In the genomic region with DNA sequence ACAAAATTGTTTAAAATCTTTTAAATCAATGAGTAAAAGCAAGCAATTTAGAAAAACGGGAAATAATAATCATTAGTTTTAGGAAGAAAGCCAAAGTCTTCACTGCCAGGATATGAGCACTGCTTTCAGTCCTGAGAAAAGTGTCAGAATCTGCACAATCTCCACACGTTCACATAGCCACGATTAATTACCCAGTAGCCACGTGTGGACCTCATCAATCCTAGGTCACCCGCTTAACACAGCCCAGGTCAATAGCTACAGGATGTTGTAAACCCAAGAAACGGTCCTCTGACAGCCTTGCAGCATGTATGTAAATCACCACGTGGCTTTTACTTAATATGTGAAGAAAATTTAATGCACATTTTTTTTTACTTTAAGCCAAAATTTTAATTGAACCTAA, we compare ENCODE assay signal across 16 mouse cellular contexts.
DNase-seq lines count a peak whose midpoint lies in the region; ATAC-seq lines count a peak whose summit lies in the region.
"Had no signal": no experiment of that assay in that cellular context is flagged by ENCODE, and none has a peak within 500 bp of the region (broad histone marks: within the 10 kb centered on the region; RNA-seq: fewer than 3 reads in every experiment).

No protein-coding gene starts in this region.

- H3K9me3 ChIP-seq in midbrain, embryonic 10.5 days (replicated peaks) = no peaks in the 10 kb centered on the region
- H3K9me3 ChIP-seq in midbrain, embryonic 15.5 days = no peaks in the 10 kb centered on the region
- no peaks in the 10 kb centered on the region for H3K9me3 ChIP-seq in forebrain, embryonic 12.5 days
- no peaks in the 10 kb centered on the region for H3K9me3 ChIP-seq in limb, embryonic 10.5 days (replicated peaks)
- H3K9me3 ChIP-seq: embryonic facial prominence, embryonic 13.5 days; heart, embryonic 13.5 days; limb, embryonic 15.5 days had no signal

- ATAC-seq in midbrain, embryonic 15.5 days (replicated peaks) = no peak
- ATAC-seq in forebrain, embryonic 12.5 days (ENCODE audit: low FRiP score) = peak; percentile 81
- ATAC-seq: hindbrain, postnatal 0 days; lung, postnatal 0 days had no signal

- WGBS in midbrain, embryonic 10.5 days = 73% methylated on average over 7 of the region's 7 CpGs
- 56% methylated on average over 7 of the region's 7 CpGs for WGBS in midbrain, embryonic 15.5 days
- WGBS in forebrain, embryonic 12.5 days = 40% methylated on average over 7 of the region's 7 CpGs
- WGBS in limb, embryonic 10.5 days = 28% methylated on average over 7 of the region's 7 CpGs

- peak overlapping the region; percentile 42; the same call in 1 of the 2 replicates for H3K27ac ChIP-seq in midbrain, embryonic 10.5 days (replicated peaks)
- no peak overlapping the region for H3K27ac ChIP-seq in midbrain, embryonic 15.5 days
- H3K27ac ChIP-seq in forebrain, embryonic 12.5 days = 0 out of 2 replicates have a peak overlapping the region, but pooled peaks have one; percentile 56
- H3K27ac ChIP-seq in limb, embryonic 10.5 days = peak overlapping the region; percentile 71
- H3K27ac ChIP-seq: embryonic facial prominence, embryonic 13.5 days; heart, embryonic 13.5 days; hindbrain, postnatal 0 days; limb, embryonic 15.5 days; stomach, postnatal 0 days had no signal

- H3K4me1 ChIP-seq in midbrain, embryonic 10.5 days = peaks cover 12% of the 10 kb centered on the region; the same call in 1 of the 2 replicates
- H3K4me1 ChIP-seq in midbrain, embryonic 15.5 days = no peaks in the 10 kb centered on the region
- peaks cover 9% of the 10 kb centered on the region for H3K4me1 ChIP-seq in forebrain, embryonic 12.5 days
- H3K4me1 ChIP-seq in limb, embryonic 10.5 days = peaks cover 12% of the 10 kb centered on the region
- H3K4me1 ChIP-seq: embryonic facial prominence, embryonic 13.5 days; heart, embryonic 13.5 days; limb, embryonic 15.5 days had no signal

- no peaks in the 10 kb centered on the region for H3K36me3 ChIP-seq in midbrain, embryonic 10.5 days
- no peaks in the 10 kb centered on the region for H3K36me3 ChIP-seq in midbrain, embryonic 15.5 days (replicated peaks)
- H3K36me3 ChIP-seq in forebrain, embryonic 12.5 days (replicated peaks) = no peaks in the 10 kb centered on the region
- H3K36me3 ChIP-seq in limb, embryonic 10.5 days = no peaks in the 10 kb centered on the region
- H3K36me3 ChIP-seq: embryonic facial prominence, embryonic 13.5 days; heart, embryonic 13.5 days; limb, embryonic 15.5 days had no signal

- DNase-seq in midbrain, embryonic 10.5 days (ENCODE audit: low spot score) = no peak
- DNase-seq in embryo, embryonic 10.5 days (ENCODE audit: low spot score) = peak; percentile 48
- DNase-seq in limb, embryonic 10.5 days (ENCODE audit: low spot score) = peak; percentile 61
- DNase-seq in layer of hippocampus, adult 9-11 months = no peak
- DNase-seq in urinary bladder, postnatal 36 days (ENCODE audit: low spot score in 2 of 2) = no peak
- DNase-seq: cerebellum, adult 8-10 months; kidney, adult 11 months; layer of hippocampus, postnatal 36 days had no signal

- H3K4me2 ChIP-seq in midbrain, embryonic 15.5 days = no peak overlapping the region
- peak overlapping the region; percentile 31 for H3K4me2 ChIP-seq in forebrain, embryonic 12.5 days
- H3K4me2 ChIP-seq: embryonic facial prominence, embryonic 13.5 days; heart, embryonic 13.5 days; limb, embryonic 15.5 days had no signal

- H3K4me3 ChIP-seq in midbrain, embryonic 10.5 days = no peak overlapping the region
- H3K4me3 ChIP-seq in midbrain, embryonic 15.5 days = no peak overlapping the region
- H3K4me3 ChIP-seq in forebrain, embryonic 12.5 days (replicated peaks) = no peak overlapping the region
- H3K4me3 ChIP-seq in limb, embryonic 10.5 days = no peak overlapping the region
- H3K4me3 ChIP-seq: embryonic facial prominence, embryonic 13.5 days; heart, embryonic 13.5 days; limb, embryonic 15.5 days had no signal

- no peaks in the 10 kb centered on the region for H3K27me3 ChIP-seq in midbrain, embryonic 10.5 days (ENCODE audit: low read depth, poor library complexity, severe bottlenecking)
- no peaks in the 10 kb centered on the region for H3K27me3 ChIP-seq in midbrain, embryonic 15.5 days (replicated peaks)
- H3K27me3 ChIP-seq in forebrain, embryonic 12.5 days = no peaks in the 10 kb centered on the region
- no peaks in the 10 kb centered on the region for H3K27me3 ChIP-seq in limb, embryonic 10.5 days (ENCODE audit: low read depth, poor library complexity, severe bottlenecking)
- H3K27me3 ChIP-seq: embryonic facial prominence, embryonic 13.5 days; heart, embryonic 13.5 days; limb, embryonic 15.5 days had no signal

- H3K9ac ChIP-seq in midbrain, embryonic 15.5 days = no peak overlapping the region
- no peak overlapping the region for H3K9ac ChIP-seq in forebrain, embryonic 12.5 days
- H3K9ac ChIP-seq: embryonic facial prominence, embryonic 13.5 days; heart, embryonic 13.5 days; limb, embryonic 15.5 days had no signal

Comparison
In these comparisons a context has a peak if more than half of its experiments do, and no peak if none do; other contexts are left out.
1. DNase-seq: peak in embryo, embryonic 10.5 days (single experiment) and limb, embryonic 10.5 days (single experiment); none in midbrain, embryonic 10.5 days (single experiment), layer of hippocampus, adult 9-11 months (single experiment) and urinary bladder, postnatal 36 days (0 of 2).